Mouse (Mus musculus): ENCODE results near the gene Tbrg1.

Gene Tbrg1

DNA sequence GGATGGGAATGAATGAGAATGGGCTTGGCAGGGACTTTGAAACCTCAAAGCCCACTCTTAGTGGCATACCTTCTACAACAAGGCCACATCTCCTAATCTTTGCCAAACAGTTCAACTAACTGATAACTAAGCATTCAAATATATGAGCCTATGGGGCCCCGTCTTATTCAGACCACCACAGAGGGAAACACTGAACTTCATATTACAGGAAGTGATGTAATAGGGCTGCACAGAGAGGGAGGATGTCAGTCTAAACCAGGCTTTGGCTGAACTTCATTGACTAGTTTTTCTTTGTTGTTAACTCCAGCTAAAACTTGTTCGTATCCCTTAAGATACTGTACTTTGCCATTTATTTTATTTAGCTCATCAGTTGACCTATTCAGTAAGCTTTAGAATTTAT, 27.2 kb downstream of the Tbrg1 start:
- DNase-seq (ENCODE audit: low spot score), result no peak

- no peak for DNase-seq (ENCODE audit: low spot score)
Measured at GRCm38 (mm10) chr9:37628581-37628980, 28.5 kb downstream of the Tbrg1 start.

GRCm38 (mm10) chr9:37627263-37627662, 29.8 kb downstream of the Tbrg1 start:
- no peak for DNase-seq (ENCODE audit: low spot score)

DNA sequence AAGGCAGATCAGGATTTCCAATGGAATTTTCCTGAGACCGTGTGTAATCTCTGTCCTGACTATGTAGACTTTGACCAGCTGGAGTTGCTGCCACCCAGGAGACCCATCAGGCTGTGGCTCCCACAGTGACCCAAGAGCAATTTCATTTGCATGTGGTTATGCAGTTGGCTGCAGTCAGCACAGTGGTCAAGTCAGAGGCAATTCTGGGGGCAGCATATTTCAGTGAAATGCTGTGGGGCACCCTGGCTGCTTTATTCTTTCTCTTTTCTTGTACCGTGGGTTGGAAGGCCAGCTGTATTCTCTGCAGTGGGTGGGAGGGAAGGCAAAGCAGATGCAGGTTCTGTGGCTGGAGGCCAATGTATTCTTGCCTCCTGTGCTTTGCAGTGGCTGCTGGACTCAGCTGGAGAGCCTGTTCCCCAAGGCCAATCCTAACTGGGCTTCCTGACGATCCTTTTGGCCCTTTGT, 31.0 kb downstream of the Tbrg1 start:
- DNase-seq (ENCODE audit: low spot score), result peak; percentile 43

- peak; percentile 82 for DNase-seq (ENCODE audit: low spot score)
Measured at GRCm38 (mm10) chr9:37625641-37626040, 31.5 kb downstream of the Tbrg1 start.

DNA sequence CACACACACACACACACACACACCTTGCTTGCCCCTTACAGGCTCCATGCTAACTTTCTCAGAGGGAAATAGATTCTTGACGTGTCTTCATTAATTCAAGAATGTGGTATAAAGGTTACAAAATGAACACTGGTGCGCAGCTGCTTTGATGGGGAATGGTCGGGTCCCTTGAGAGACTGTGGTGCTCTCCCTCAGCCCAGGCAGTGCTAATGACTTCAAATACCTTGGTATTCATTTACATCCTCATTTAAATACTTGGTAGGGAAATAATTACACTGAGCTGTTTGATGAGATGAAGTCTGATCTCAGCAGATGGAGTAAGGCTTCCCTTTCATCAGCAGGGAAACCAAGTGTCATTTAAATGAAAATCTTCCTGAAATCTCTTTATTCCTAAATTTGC, 32.0 kb downstream of the Tbrg1 start:
- no peak for DNase-seq (ENCODE audit: low spot score)

GRCm38 (mm10) chr9:37624502-37624901, 32.6 kb downstream of the Tbrg1 start:
- DNase-seq (ENCODE audit: low spot score), result no peak

- DNase-seq (ENCODE audit: low spot score), result no peak
Measured at GRCm38 (mm10) chr9:37623981-37624380, 33.1 kb downstream of the Tbrg1 start.

DNA sequence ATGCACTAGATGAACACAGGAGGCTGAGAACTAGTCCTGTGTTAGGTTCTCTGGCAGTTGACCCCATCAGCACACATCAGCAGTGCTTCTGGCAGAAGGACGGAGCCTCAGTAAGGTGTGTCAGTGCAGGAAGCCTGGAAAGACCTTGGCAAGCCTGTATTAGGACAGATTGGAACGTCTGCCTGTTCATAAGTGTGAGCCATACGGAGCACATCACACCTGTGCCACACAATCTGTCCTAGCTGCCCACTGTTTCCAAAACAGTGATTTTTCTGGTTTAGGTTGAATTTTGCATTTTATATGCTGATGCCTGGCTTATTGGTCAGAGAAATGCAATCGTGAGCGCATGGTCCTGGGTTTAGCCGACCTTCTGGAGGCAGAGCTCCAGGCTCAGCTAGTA, 35.8 kb downstream of the Tbrg1 start:
- DNase-seq (ENCODE audit: low spot score), result peak; percentile 63

DNA sequence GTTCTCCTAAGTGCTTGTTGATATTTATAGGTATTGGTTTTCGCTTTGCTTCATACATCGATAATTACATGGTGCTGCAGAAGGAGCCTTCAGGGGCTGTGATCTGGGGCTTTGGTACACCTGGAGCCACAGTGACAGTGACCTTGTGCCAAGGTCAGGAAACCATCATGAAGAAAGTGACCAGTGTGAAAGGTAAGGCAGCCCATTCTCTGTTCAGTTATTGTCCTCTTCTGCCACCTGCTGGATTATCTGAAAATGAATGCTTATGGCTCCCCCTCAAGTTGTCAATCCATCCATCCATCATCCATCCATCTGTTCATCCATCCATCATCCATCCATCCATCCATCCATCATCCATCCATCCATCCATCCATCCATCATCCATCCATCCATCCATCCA, 40.3 kb downstream of the Tbrg1 start:
- peak; percentile 55 for DNase-seq (ENCODE audit: low spot score)

DNA sequence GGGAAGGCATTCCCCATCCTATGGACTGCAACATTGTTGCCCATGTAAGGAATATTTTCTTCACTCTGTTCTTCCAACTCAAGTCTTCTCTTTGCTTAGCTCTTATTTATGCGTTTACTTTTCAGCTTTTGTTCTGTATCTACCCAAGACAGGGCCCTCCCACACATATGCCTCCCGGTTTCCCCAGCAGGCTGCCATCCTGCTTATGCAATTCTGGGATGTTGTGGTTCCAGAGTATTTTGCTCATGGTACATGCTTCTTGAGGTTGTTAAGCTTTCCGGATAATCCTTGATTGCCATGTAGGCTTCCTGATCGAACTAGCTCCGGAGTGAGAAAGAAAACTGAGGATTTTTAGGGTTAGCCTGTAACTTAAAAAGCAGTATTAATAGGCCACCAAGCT, 41.9 kb downstream of the Tbrg1 start:
- DNase-seq (ENCODE audit: low spot score), result no peak

- no peak for DNase-seq (ENCODE audit: low spot score)
Measured at GRCm38 (mm10) chr9:37614316-37614715, 42.8 kb downstream of the Tbrg1 start.

GRCm38 (mm10) chr9:37613911-37614280, 43.2 kb downstream of the Tbrg1 start:
- no peak for DNase-seq (ENCODE audit: low spot score)

GRCm38 (mm10) chr9:37613182-37613910, 43.8 kb downstream of the Tbrg1 start, which contains the start of gene Spa17:
Spa17 (minus strand) TSS chr9:37613722.
- DNase-seq (ENCODE audit: low spot score), result peak; percentile 90

DNA sequence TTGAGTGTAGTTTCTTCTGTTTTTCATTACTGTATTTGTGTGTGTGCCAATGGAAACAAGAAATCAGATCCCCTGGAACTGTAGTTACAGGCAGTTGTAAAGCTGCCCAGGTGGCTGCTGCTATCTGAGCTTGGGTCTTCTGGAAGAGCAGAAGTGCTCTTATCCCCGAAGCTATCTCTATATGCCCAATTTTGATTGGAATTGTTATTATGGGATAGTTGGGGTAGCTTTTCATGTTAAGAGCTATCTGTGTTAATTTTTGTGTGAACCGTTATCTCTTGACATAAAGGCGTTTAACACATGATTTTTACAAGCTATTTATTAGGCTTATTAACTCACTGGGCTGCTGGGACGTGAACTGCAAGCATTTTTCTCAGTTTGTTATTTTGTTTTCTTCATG, 47.6 kb downstream of the Tbrg1 start:
- no peak for DNase-seq (ENCODE audit: low spot score)

DNA sequence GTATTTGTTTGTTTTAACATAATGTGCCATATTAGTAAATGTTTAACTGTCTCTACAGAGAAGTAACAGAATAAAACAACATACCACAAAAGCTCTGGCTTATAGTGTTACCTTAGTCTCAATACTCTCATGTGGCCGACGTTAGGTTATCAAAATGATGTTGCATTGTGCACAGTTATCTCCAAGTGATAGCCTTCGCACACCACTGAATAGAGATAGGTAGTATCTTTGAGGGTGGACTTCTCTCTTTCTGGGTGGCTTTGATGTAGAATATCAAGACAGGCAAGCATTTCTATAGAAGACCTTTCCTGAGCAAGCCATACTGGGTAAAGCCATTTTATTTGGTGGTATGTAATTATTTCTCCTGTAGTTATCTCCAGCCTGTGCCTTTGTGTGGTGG, 52.0 kb downstream of the Tbrg1 start:
- DNase-seq (ENCODE audit: low spot score), result no peak

DNA sequence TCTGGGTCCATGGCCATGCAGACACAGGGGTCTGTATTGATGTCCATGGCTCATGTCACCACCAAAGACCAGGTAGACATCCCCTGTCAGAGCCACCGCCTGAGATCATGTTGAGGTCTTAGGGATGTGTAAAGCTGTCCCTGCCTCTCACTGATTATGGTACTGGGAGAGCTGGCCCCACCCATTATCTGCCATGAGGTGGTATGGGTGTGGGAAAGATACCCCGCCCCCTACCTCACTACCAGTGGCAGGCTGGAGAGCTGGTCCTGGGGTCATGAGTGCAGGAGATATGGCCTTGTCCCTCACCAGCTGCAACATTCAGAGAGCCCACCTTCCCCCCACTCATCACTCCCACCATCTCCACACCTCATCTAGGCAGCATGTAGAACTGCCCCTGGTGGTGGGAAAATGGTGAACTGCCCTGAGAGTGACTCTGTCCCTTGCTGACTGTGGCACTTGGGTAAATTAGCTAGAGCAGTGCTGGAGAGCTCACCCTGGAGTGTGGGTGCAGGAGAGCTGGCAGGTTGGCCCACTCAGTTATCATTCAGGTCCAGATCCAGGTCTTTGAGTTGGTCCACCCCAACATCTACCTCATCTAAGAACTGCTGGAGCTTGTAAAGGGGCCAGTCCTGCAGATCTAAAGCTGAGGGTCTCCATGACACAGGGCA, 56.4 kb downstream of the Tbrg1 start:
- DNase-seq (ENCODE audit: low spot score), result no peak

Data from layer of hippocampus, adult 11-12 months (tissue).